Mouse (Mus musculus) spleen, adult 2 months (tissue): Measurements from ENCODE around the gene Doc2a. TPM values are rescaled to one million over a fixed set of nuclear protein-coding genes. Genes with fewer than 3 reads are reported as not detected.

ENCODE experiments used
- DNase-seq, 2 experiments: peaks; one replicate each; pipeline versions ENCODE4 v3.0.0 to v3.0.0-alpha.2; 2012 to 2021; ENCODE audit warnings: low spot score in 2 of 2, low read depth in 1 of 2
- H3K27ac ChIP-seq: fragments of 200-500 bp; 2 replicates; pipeline ENCODE4 v1.5.1; 2012; ENCODE audit warnings: low read length, inconsistent platforms; ENCODE audit not compliant: insufficient read depth
- H3K27me3 ChIP-seq: fragments of 200-500 bp; 2 replicates; pipeline ENCODE4 v1.6.1; 2012; ENCODE audit warnings: mild to moderate bottlenecking, moderate library complexity, low read length, inconsistent platforms; ENCODE audit not compliant: control insufficient read depth, insufficient read depth
- H3K36me3 ChIP-seq: fragments of 200-500 bp; 2 replicates; pipeline ENCODE4 v1.6.1; 2012; ENCODE audit warnings: mild to moderate bottlenecking, low read length, inconsistent platforms; ENCODE audit not compliant: control insufficient read depth, insufficient read depth
- H3K4me1 ChIP-seq: fragments of 200-500 bp; 2 replicates; pipeline ENCODE4 v1.6.1; 2011; ENCODE audit warnings: inconsistent platforms; ENCODE audit not compliant: control insufficient read depth, insufficient read depth, insufficient read length
- H3K4me3 ChIP-seq: fragments of 200-500 bp; 2 replicates; pipeline ENCODE4 v1.5.1; 2011; ENCODE audit warnings: mild to moderate bottlenecking, inconsistent platforms; ENCODE audit not compliant: insufficient read depth, insufficient read length; ENCODE audit errors: extremely low read depth
- CTCF ChIP-seq: fragments of 200-500 bp; IDR thresholded peaks from 2 replicates; pipeline ENCODE4 v1.5.1; 2011; ENCODE audit warnings: mild to moderate bottlenecking, inconsistent platforms; ENCODE audit not compliant: insufficient read depth, insufficient read length, insufficient replicate concordance; ENCODE audit errors: extremely low read depth
- POLR2A ChIP-seq: fragments of 200-500 bp; IDR thresholded peaks from 2 replicates; pipeline ENCODE4 v1.6.1; 2011; ENCODE audit warnings: low read depth, low read length, inconsistent platforms
- WGBS: fragments of 180-500 bp; shearing (Covaris S2); methylation state at CpG from one replicate; pipeline ENCODE4 v1.1.7; 2018; 5-methylcytosine and 5-hydroxymethylcytosine counted together
- polyA plus RNA-seq: library from polyadenylated mRNA; depleted of rRNA; stranded (reverse); fragments of >200 nt; gene quantifications from 2 replicates; pipeline ENCODE4 v1.2.3, GENCODE M21; 2012

Gene Doc2a
- polyA plus RNA-seq, 1 experiment, result not detected

DNA sequence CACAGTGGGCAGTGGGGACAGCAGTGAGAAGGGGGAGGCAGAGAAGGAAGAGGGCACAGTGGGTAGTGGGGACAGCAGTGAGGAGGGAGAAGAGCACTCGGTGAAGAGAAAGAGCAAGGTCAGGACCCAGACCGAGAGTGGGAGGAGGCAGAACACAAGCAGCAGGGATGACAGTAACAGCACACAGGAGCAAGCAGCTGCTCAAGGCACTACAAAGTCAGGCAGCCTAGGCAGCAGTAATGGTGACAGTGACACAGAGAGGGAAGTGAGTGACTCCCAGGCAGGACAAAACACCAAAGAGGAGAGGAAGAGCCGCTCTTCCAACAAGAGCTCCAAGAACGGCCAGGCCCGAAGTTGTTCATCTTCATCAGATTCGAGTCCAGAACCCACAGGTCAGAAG, 16.6 kb downstream of the Doc2a start:
- no peaks in the 10 kb centered on the region for H3K27me3 ChIP-seq
- 76% methylated on average over 6 of the region's 6 CpGs for WGBS
- H3K27ac ChIP-seq, result no peak overlapping the region
- H3K36me3 ChIP-seq, result peaks cover 26% of the 10 kb centered on the region
- no peak overlapping the region for H3K4me3 ChIP-seq
- no peak for DNase-seq
- no peaks in the 10 kb centered on the region; the same call in 1 of the 2 replicates for H3K4me1 ChIP-seq
- no peak for TF ChIP-seq POLR2A
- no peak for TF ChIP-seq CTCF

DNA sequence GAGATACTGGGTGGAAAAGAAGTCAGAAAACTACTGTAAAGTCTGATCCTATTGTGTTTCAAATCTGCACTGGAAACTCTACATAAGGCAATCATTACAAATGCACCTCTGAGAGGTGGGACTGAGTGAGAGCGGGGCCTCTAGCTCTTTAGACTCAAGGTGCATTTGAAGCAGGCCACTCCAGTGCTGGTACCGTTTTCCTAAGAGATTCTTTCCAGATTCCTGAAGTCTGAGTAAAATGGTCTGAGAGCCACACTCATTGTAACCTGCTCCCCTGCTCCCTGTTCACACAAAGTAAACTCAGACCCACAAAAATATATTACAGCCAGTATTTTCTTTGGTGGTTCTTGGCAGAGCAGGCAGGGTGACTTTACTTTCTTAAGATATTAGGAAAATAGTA, 20.3 kb downstream of the Doc2a start:
- Histone ChIP-seq H3K27me3 (no peaks in the 10 kb centered on the region), H3K4me3 (no peak overlapping the region), H3K27ac (no peak overlapping the region), H3K36me3 (peaks cover 48% of the 10 kb centered on the region), H3K4me1 (no peaks in the 10 kb centered on the region)
- 96% methylated on average over 2 of the region's 2 CpGs for WGBS
- DNase-seq, result no peak
- TF ChIP-seq CTCF (no peak), POLR2A (no peak)

DNA sequence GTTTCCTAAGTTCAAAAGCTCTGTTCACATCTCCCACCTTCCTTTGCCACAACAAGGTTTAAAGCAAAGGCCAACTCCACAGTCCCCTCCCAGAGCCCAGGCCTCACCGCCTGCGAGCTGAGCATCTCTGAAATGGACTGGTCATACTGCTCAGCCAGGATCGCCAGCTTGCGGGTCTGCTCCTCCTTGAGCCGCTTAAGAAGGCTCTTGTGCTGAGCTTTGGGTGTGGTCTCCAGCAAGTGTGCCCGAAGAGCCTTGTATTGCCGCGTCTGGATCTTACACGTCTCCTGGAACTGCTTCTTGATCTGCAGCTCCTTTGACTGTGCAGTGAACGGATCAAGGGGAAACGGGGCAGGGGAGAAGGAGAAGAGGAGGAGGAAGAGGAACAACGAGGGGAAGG, 20.8 kb downstream of the Doc2a start:
- H3K27ac ChIP-seq, result no peak overlapping the region
- H3K4me1 ChIP-seq, result no peaks in the 10 kb centered on the region
- 84% methylated on average over 12 of the region's 12 CpGs for WGBS
- no peak for DNase-seq
- H3K36me3 ChIP-seq, result peaks cover 52% of the 10 kb centered on the region
- no peak overlapping the region for H3K4me3 ChIP-seq
- TF ChIP-seq POLR2A (no peak), CTCF (no peak)
- H3K27me3 ChIP-seq, result no peaks in the 10 kb centered on the region

DNA sequence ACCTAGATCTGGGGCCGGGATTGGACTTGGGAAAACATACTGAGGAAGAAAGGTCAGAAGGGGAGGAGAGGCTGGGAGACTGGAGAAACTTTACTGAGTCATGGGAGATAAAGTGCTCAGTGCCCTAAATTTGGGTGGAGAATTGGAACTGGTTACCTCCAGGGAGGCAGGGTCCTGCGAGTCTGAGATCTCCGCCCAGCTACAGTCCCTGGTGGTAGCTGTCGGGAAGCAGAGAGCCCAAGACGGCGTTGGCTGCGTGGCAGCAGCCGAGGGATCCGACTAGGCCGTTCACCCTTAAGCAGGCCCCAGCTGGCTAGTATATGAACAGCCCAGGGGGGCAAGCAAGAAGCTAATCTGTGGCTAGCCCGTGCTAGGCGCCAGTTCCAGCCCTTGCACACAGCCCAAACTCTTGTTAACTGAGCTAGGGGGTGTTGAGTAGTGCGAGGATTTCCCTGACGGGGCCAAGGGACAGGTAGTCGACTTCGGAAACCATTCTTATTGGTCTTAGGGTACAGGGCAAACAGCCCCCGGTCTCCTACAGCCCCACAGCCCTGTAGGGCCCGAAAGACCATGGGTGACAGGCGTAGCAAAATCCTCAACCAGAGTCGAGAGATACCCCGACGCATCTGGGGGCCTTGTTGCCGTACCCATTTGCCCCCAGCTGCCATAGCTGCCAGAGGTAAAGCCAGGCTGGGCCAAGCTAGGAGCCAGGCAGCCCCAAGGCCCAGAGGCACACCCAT, 22.7 kb downstream of the Doc2a start:
- 95% methylated on average over 23 of the region's 23 CpGs for WGBS
- no peak for DNase-seq
- Histone ChIP-seq H3K4me3 (no peak overlapping the region), H3K27ac (no peak overlapping the region), H3K27me3 (no peaks in the 10 kb centered on the region), H3K4me1 (no peaks in the 10 kb centered on the region), H3K36me3 (peaks cover 65% of the 10 kb centered on the region)
- TF ChIP-seq CTCF (no peak), POLR2A (no peak)

DNA sequence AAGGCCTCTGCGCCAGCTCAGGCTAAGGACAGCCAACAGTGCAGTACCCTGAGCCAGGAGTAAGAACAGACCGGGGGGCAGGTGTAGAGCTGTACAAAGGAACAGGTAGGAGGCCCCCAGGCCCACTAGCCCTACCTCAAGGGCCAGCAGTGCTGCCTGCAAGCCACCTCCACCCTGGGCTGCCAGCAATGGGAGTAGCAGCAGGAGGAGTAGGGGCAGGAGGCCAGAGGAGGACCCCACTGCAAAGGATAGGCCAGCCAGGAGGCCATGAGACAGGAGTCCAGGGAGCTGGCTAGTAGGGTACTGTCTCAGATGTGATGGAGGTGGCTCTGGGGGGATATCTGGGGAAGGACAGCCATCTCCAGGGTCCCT, 23.3 kb downstream of the Doc2a start:
- DNase-seq, result no peak
- Histone ChIP-seq H3K4me3 (no peak overlapping the region), H3K27me3 (no peaks in the 10 kb centered on the region), H3K36me3 (peaks cover 70% of the 10 kb centered on the region), H3K4me1 (no peaks in the 10 kb centered on the region), H3K27ac (no peak overlapping the region)
- TF ChIP-seq POLR2A (no peak), CTCF (no peak)
- WGBS, result 87% methylated on average over 2 of the region's 2 CpGs

DNA sequence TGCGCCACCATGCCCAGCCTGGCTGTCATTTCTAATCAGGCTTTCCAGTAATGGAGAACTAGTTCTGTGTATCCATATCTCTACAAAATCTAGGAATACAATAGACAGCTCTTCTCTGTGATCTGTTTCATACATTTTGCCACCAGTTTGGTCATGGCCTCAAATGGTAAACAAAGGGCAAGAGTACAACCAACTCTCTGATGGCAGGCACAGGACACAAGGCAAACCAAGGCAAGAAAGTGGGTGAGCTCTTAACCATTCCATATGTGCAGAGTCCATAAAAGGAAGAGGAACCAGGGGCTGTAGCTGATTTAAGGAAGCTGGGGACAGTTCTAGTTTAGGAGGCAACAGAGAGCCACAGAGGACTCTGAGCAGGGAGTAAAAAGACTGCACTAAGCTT, 30.0 kb downstream of the Doc2a start:
- H3K4me1 ChIP-seq, result peaks cover 7% of the 10 kb centered on the region; the same call in 1 of the 2 replicates
- peaks cover 57% of the 10 kb centered on the region for H3K36me3 ChIP-seq
- no peak overlapping the region for H3K4me3 ChIP-seq
- TF ChIP-seq CTCF (no peak), POLR2A (no peak)
- H3K27ac ChIP-seq, result no peak overlapping the region
- H3K27me3 ChIP-seq, result no peaks in the 10 kb centered on the region
- no peak for DNase-seq
- 96% methylated on average over 1 of the region's 1 CpGs for WGBS

DNA sequence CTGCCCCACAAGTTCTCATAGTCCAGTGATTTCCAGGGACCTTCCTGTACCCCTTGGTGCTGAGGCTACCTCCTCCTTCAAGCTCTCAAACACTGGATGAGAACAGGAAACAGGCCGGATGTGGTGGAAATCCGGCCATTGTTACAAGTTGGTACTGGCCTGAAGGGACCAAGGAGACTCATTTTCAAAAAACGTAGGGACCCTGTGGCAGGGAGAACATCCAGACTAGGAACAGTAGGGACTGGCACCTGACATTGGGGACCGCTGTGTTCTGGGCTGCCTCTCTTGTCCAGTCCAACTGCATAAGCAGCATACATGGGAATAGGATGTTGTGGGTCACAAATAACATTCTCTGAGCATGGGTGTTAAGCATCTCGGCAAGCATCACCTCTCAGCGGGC, 33.8 kb downstream of the Doc2a start:
- WGBS, result 31% methylated on average over 6 of the region's 6 CpGs
- no peak overlapping the region for H3K4me3 ChIP-seq
- H3K36me3 ChIP-seq, result peaks cover 31% of the 10 kb centered on the region
- no peak overlapping the region for H3K27ac ChIP-seq
- TF ChIP-seq POLR2A, result no peak
- no peak for TF ChIP-seq CTCF
- peaks cover 17% of the 10 kb centered on the region; the same call in 1 of the 2 replicates for H3K4me1 ChIP-seq
- no peak for DNase-seq
- H3K27me3 ChIP-seq, result no peaks in the 10 kb centered on the region
